Mouse (Mus musculus): ENCODE data around the gene Hspb8. TPM values are rescaled to one million over a fixed set of nuclear protein-coding genes. Genes with fewer than 3 reads are reported as not detected.

The Hspb8 gene
- polyA plus RNA-seq, 1 experiment from 2014 or later: 3.5 TPM

DNA sequence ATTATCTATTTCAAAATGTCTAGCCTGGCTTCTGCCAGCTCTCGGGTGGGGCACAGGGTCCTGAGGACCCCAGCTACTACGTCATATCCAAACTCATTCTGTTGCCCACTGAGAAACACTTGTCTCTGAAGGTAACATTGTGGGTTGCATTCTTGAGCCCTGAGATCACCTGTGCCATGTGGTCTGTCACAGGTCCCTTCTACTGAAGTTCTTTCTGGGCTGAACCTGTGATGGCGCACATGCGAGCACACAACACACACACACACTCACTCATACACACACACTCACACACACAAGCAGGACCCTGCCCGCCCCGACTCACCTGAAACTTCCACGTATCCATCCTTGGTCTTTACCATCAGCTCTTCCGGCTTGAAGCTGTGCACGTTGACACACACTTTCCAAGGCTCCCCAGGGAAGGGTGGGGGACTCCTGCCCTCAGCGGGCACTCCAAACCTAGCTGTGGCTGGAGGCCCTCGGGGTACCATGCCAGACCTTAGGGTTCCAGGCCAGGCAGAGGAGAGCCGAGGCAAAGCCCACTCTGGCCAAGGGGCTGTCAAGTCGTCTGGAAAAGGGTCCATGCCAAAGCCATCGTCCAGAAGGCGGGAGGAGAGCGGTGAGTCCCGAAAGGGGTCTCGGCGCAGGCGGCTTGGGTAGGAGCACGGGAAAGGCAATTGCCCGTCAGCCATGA, 728 bp downstream of the Hspb8 start:
- ATAC-seq (replicated peaks; ENCODE audit: low FRiP score) (no peak), DNase-seq (ENCODE audit: low spot score) (no peak)
- no peak overlapping the region for H3K27ac ChIP-seq (ENCODE audit: low read depth, low read length)
- H3K4me2 ChIP-seq: peak overlapping the region; percentile 53
- peak overlapping the region; percentile 39; the same call in 1 of the 2 replicates for H3K9ac ChIP-seq (ENCODE audit: low read depth, low read length)
- H3K27me3 ChIP-seq (replicated peaks; ENCODE audit: control insufficient read depth, insufficient read depth, low read length): no peaks in the 10 kb centered on the region; the same call in 1 of the 2 replicates
- no peaks in the 10 kb centered on the region for H3K36me3 ChIP-seq (ENCODE audit: control insufficient read depth, insufficient read depth, low read length)
- H3K4me3 ChIP-seq (ENCODE audit: low read depth, low read length): peak overlapping the region; percentile 29
- H3K4me1 ChIP-seq (replicated peaks; ENCODE audit: control insufficient read depth, insufficient read depth, low read length): peaks cover 13% of the 10 kb centered on the region
- no peaks in the 10 kb centered on the region for H3K9me3 ChIP-seq (ENCODE audit: control insufficient read depth, low read length)
- 61% methylated on average over 22 of the region's 22 CpGs for WGBS

DNA sequence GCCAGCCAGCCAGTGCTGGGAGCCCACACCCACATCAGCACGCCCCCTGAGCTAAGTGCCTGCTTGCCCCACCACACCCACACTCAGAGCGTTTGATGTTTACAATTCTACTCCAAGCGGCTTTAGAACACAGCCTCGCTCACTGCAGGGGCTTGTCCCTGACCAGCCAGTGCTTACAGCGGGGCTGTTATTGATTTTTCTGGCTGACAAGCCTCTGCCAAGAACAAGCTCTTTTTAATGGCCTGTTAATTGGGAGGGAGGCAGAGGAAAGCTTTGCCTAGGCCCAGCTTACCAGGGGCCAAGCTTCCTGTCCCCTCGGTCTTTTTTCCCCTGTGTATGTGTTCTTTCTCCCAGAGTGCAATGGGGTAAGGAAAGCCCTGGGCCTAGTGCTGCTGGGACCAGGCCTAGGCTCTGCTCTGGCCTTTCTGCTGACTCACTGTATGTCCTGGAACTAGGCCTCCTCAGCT, 1.9 kb downstream of the Hspb8 start:
- peak; percentile 70; the same call in 1 of the 2 replicates for ATAC-seq (replicated peaks; ENCODE audit: low FRiP score)
- no peak for DNase-seq (ENCODE audit: low spot score)
- Histone ChIP-seq H3K9me3 (ENCODE audit: control insufficient read depth, low read length) (no peaks in the 10 kb centered on the region), H3K4me2 (peak overlapping the region; percentile 26; the same call in 1 of the 2 replicates), H3K36me3 (ENCODE audit: control insufficient read depth, insufficient read depth, low read length) (no peaks in the 10 kb centered on the region), H3K27me3 (replicated peaks; ENCODE audit: control insufficient read depth, insufficient read depth, low read length) (no peaks in the 10 kb centered on the region; the same call in 1 of the 2 replicates), H3K9ac (ENCODE audit: low read depth, low read length) (no peak overlapping the region), H3K27ac (ENCODE audit: low read depth, low read length) (peak overlapping the region; percentile 48; the same call in 1 of the 2 replicates), H3K4me3 (ENCODE audit: low read depth, low read length) (no peak overlapping the region), H3K4me1 (replicated peaks; ENCODE audit: control insufficient read depth, insufficient read depth, low read length) (peaks cover 13% of the 10 kb centered on the region)
- WGBS: 33% methylated on average over 6 of the region's 6 CpGs

DNA sequence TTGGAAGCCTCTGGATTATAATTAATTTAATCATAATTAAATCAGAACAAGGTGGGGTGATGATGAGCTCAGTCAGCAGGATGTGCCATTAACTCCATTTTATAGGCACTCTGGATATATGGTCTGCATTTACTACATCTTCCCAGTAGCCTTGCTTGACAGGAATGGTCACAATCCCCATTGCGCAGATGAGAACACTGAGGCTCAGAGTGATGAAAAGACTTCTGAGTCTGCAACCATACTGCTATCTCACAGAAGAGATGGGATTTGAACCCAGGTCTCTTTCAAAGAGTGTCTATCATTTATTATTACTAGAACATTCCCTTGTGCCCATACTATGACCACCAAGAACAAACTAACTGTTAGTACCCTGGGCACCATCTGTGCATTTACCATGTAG, 2.5 kb downstream of the Hspb8 start:
- DNase-seq (ENCODE audit: low spot score) (no peak), ATAC-seq (replicated peaks; ENCODE audit: low FRiP score) (no peak)
- H3K4me3 ChIP-seq (ENCODE audit: low read depth, low read length): no peak overlapping the region
- no peaks in the 10 kb centered on the region for H3K9me3 ChIP-seq (ENCODE audit: control insufficient read depth, low read length)
- H3K36me3 ChIP-seq (ENCODE audit: control insufficient read depth, insufficient read depth, low read length): no peaks in the 10 kb centered on the region
- 94% methylated on average over 1 of the region's 1 CpGs for WGBS
- no peaks in the 10 kb centered on the region; the same call in 1 of the 2 replicates for H3K27me3 ChIP-seq (replicated peaks; ENCODE audit: control insufficient read depth, insufficient read depth, low read length)
- H3K4me1 ChIP-seq (replicated peaks; ENCODE audit: control insufficient read depth, insufficient read depth, low read length): peaks cover 13% of the 10 kb centered on the region
- peak overlapping the region; percentile 26; the same call in 1 of the 2 replicates for H3K4me2 ChIP-seq
- H3K9ac ChIP-seq (ENCODE audit: low read depth, low read length): no peak overlapping the region
- H3K27ac ChIP-seq (ENCODE audit: low read depth, low read length): 0 out of 2 replicates have a peak overlapping the region, but pooled peaks have one; percentile 48

- Histone ChIP-seq H3K27ac (ENCODE audit: low read depth, low read length) (no peak overlapping the region), H3K27me3 (replicated peaks; ENCODE audit: control insufficient read depth, insufficient read depth, low read length) (no peaks in the 10 kb centered on the region; the same call in 1 of the 2 replicates), H3K36me3 (ENCODE audit: control insufficient read depth, insufficient read depth, low read length) (no peaks in the 10 kb centered on the region), H3K4me1 (replicated peaks; ENCODE audit: control insufficient read depth, insufficient read depth, low read length) (peaks cover 13% of the 10 kb centered on the region), H3K9me3 (ENCODE audit: control insufficient read depth, low read length) (no peaks in the 10 kb centered on the region), H3K4me2 (no peak overlapping the region), H3K9ac (ENCODE audit: low read depth, low read length) (no peak overlapping the region), H3K4me3 (ENCODE audit: low read depth, low read length) (no peak overlapping the region)
- ATAC-seq (replicated peaks; ENCODE audit: low FRiP score) (no peak), DNase-seq (ENCODE audit: low spot score) (no peak)
- WGBS: 75% methylated on average over 6 of the region's 6 CpGs
Measured at GRCm38 (mm10) chr5:116419322-116420045, 3.2 kb downstream of the Hspb8 start.

DNA sequence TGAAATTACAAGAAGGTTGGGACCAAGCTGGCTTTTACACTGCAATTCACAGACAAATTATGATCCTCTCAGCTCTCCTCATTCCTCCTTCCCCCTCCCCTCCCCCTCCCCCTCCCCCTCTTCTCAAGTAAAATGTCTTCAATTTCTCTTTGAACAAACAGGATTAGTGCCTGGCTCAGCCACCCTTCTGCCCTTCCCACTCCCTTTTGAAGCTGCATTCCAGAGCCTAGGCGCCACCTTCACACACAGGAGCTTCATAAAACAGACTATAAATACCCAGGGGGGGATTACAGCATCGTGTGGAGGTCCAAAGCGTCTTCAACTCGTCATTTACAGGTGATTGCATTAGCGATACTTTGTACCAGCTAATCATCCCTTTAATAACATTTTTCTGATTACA, 6.5 kb downstream of the Hspb8 start:
- H3K4me1 ChIP-seq (replicated peaks; ENCODE audit: control insufficient read depth, insufficient read depth, low read length): peaks cover 5% of the 10 kb centered on the region; the same call in 1 of the 2 replicates

GRCm38 (mm10) chr5:116409689-116410590, 12.7 kb downstream of the Hspb8 start:
- Histone ChIP-seq H3K4me3 (ENCODE audit: low read depth, low read length) (no peak overlapping the region), H3K27me3 (replicated peaks; ENCODE audit: control insufficient read depth, insufficient read depth, low read length) (no peaks in the 10 kb centered on the region), H3K27ac (ENCODE audit: low read depth, low read length) (no peak overlapping the region), H3K4me2 (no peak overlapping the region), H3K9ac (ENCODE audit: low read depth, low read length) (no peak overlapping the region), H3K9me3 (ENCODE audit: control insufficient read depth, low read length) (no peaks in the 10 kb centered on the region), H3K4me1 (replicated peaks; ENCODE audit: control insufficient read depth, insufficient read depth, low read length) (no peaks in the 10 kb centered on the region), H3K36me3 (ENCODE audit: control insufficient read depth, insufficient read depth, low read length) (no peaks in the 10 kb centered on the region)
- WGBS: 13% methylated on average over 16 of the region's 16 CpGs
- no peak for ATAC-seq (replicated peaks; ENCODE audit: low FRiP score)
- DNase-seq (ENCODE audit: low spot score): no peak

More for the DNA sequence above, 6.5 kb downstream of the Hspb8 start:
- WGBS: 33% methylated on average over 5 of the region's 5 CpGs
- no peaks in the 10 kb centered on the region for H3K36me3 ChIP-seq (ENCODE audit: control insufficient read depth, insufficient read depth, low read length)
- ATAC-seq (replicated peaks; ENCODE audit: low FRiP score) (no peak), DNase-seq (ENCODE audit: low spot score) (no peak)
- H3K4me3 ChIP-seq (ENCODE audit: low read depth, low read length): no peak overlapping the region
- no peak overlapping the region for H3K27ac ChIP-seq (ENCODE audit: low read depth, low read length)
- no peaks in the 10 kb centered on the region for H3K9me3 ChIP-seq (ENCODE audit: control insufficient read depth, low read length)
- no peaks in the 10 kb centered on the region for H3K27me3 ChIP-seq (replicated peaks; ENCODE audit: control insufficient read depth, insufficient read depth, low read length)
- H3K9ac ChIP-seq (ENCODE audit: low read depth, low read length): no peak overlapping the region
- H3K4me2 ChIP-seq: no peak overlapping the region

DNA sequence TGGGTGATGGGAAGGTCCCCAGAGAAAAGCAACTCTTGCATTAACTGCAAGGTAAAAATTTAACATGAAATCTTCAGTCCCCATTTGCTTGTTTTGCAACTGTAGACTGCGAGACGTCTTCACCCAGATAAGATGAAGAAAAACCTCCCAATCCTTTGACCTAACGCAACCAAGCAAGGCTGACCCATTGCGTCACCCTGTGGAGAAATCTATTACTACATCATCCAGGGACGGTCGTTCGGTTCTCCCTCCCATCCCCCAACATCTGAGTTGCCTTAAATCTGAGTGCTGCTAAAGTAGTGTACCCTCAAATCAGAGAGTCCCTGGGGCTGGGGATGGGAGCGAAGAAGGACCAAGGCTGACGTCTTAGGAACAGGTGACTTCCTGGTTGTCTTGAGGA, 13.7 kb downstream of the Hspb8 start:
- Histone ChIP-seq H3K4me1 (replicated peaks; ENCODE audit: control insufficient read depth, insufficient read depth, low read length) (no peaks in the 10 kb centered on the region), H3K9ac (ENCODE audit: low read depth, low read length) (no peak overlapping the region), H3K36me3 (ENCODE audit: control insufficient read depth, insufficient read depth, low read length) (no peaks in the 10 kb centered on the region), H3K27ac (ENCODE audit: low read depth, low read length) (no peak overlapping the region), H3K9me3 (ENCODE audit: control insufficient read depth, low read length) (no peaks in the 10 kb centered on the region), H3K4me3 (ENCODE audit: low read depth, low read length) (no peak overlapping the region), H3K4me2 (no peak overlapping the region), H3K27me3 (replicated peaks; ENCODE audit: control insufficient read depth, insufficient read depth, low read length) (no peaks in the 10 kb centered on the region)
- no peak for DNase-seq (ENCODE audit: low spot score)
- WGBS: 44% methylated on average over 9 of the region's 9 CpGs
- no peak for ATAC-seq (replicated peaks; ENCODE audit: low FRiP score)

DNA sequence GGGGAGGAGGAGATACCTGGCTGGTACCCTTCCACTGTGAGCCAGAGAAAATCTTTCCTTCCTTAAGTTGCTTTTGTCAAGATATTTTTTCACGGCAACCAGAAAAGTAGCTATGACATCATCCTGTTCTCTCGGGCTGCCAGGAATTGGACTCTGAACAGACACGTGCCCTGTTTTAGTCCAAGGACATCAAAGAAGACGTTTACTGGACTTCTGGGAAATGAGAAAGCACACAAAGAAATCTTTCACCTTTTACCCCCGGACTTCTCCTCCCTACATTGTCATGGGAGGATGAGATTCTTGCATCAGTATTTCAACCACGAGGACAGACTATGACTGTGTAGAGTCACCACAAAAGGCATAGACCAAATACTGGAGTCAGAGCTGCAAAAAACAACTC, 14.7 kb downstream of the Hspb8 start:
- DNase-seq (ENCODE audit: low spot score) (no peak), ATAC-seq (replicated peaks; ENCODE audit: low FRiP score) (no peak)
- 48% methylated on average over 6 of the region's 6 CpGs for WGBS
- Histone ChIP-seq H3K9ac (ENCODE audit: low read depth, low read length) (no peak overlapping the region), H3K36me3 (ENCODE audit: control insufficient read depth, insufficient read depth, low read length) (no peaks in the 10 kb centered on the region), H3K4me3 (ENCODE audit: low read depth, low read length) (no peak overlapping the region), H3K27ac (ENCODE audit: low read depth, low read length) (no peak overlapping the region), H3K9me3 (ENCODE audit: control insufficient read depth, low read length) (no peaks in the 10 kb centered on the region), H3K4me1 (replicated peaks; ENCODE audit: control insufficient read depth, insufficient read depth, low read length) (no peaks in the 10 kb centered on the region), H3K4me2 (no peak overlapping the region), H3K27me3 (replicated peaks; ENCODE audit: control insufficient read depth, insufficient read depth, low read length) (no peaks in the 10 kb centered on the region)

Data from liver, embryonic 11.5 days (tissue).